Mouse (Mus musculus) brain, embryonic 14.5 days (tissue): Measurements from ENCODE around the gene March10.

ENCODE experiments used
- CTCF ChIP-seq: fragments of 200-500 bp; IDR thresholded peaks from 2 replicates; pipeline ENCODE4 v1.5.1; 2012; ENCODE audit warnings: inconsistent platforms, mild to moderate bottlenecking, moderate library complexity, borderline replicate concordance; ENCODE audit not compliant: insufficient read depth, insufficient read length; ENCODE audit errors: extremely low read depth
- POLR2A ChIP-seq: fragments of 200-500 bp; IDR thresholded peaks from 2 replicates; pipeline ENCODE4 v1.6.1; 2012; ENCODE audit warnings: mild to moderate bottlenecking, inconsistent platforms, borderline replicate concordance; ENCODE audit not compliant: poor library complexity, insufficient read depth, insufficient read length, severe bottlenecking; ENCODE audit errors: extremely low read depth

DNA sequence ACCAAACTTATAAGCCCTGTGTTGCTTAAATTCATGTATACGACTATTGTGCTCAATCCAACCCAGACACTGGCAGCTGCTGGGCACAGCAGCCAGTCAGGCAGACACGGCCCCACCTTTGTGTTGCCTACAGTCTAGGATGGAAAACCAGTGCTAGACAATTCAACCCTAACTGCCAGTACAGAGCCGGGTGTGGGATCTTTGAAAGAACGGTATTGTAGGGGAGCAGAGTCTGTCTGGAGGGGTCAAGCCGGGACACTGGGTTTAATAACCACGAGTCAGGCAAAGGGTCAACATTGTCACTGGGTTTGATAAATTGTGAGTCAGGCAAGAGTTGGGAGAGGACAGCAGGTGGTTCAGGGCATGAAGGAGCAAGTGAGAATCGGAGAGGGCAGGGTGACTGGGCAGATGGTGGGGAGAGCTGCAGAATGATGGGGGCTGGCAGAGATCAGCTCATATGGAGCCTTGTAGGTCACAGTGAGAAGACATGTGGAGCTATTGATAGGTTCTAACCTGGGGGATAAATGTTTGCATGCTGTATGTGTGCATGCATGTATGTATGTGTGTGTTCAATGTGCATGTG, 4.9 kb downstream of the March10 start:
- TF ChIP-seq CTCF, result no peak
- TF ChIP-seq POLR2A, result no peak
